Mouse (Mus musculus) limb, embryonic 14.5 days (tissue): ENCODE measurements around the gene Thy1. TPM values are rescaled to one million over a fixed set of nuclear protein-coding genes. Genes with fewer than 3 reads are reported as not detected.

ENCODE experiments used
- ATAC-seq: fragments of 200-750 bp; cut with Nextera tagmentation; 2 replicates; pipeline ENCODE4 v1.8.0; 2017; ENCODE audit warnings: low read depth, moderate number of reproducible peaks, moderate TSS enrichment; ENCODE audit not compliant: low FRiP score
- DNase-seq: peaks from one replicate; pipeline ENCODE4 v3.0.0-alpha.2; 2015; ENCODE audit warnings: low spot score
- H3K27ac ChIP-seq: fragments of 300-500 bp; sonication (generic); replicated peaks from 2 replicates; pipeline ENCODE4 v1.5.1; 2014; ENCODE audit warnings: low read depth, mild to moderate bottlenecking, low read length, moderate library complexity, mixed read lengths
- H3K27me3 ChIP-seq: fragments of 300-500 bp; sonication (generic); 2 replicates; pipeline ENCODE4 v1.6.1; 2014; ENCODE audit warnings: low read length, mixed read lengths; ENCODE audit not compliant: control insufficient read depth, insufficient read depth
- H3K36me3 ChIP-seq: fragments of 300-500 bp; sonication (generic); 2 replicates; pipeline ENCODE4 v1.6.1; 2014; ENCODE audit warnings: mild to moderate bottlenecking, low read length, moderate library complexity, mixed read lengths; ENCODE audit not compliant: control insufficient read depth, insufficient read depth
- H3K4me1 ChIP-seq: fragments of 300-500 bp; sonication (generic); 2 replicates; pipeline ENCODE4 v1.6.1; 2014; ENCODE audit warnings: antibody characterized with exemption, low read length, mixed read lengths; ENCODE audit not compliant: control insufficient read depth, insufficient read depth
- H3K4me2 ChIP-seq: fragments of 300-500 bp; sonication (generic); replicated peaks from 2 replicates; pipeline ENCODE4 v1.6.1; 2014; ENCODE audit warnings: low read depth, mild to moderate bottlenecking, low read length, moderate library complexity; ENCODE audit not compliant: severe bottlenecking
- H3K4me3 ChIP-seq: fragments of 300-500 bp; sonication (generic); replicated peaks from 2 replicates; pipeline ENCODE4 v1.5.1; 2014; ENCODE audit warnings: low read length
- H3K9ac ChIP-seq: fragments of 300-500 bp; sonication (generic); 2 replicates; pipeline ENCODE4 v1.6.1; 2014; ENCODE audit warnings: mild to moderate bottlenecking, low read depth, low read length, moderate library complexity; ENCODE audit not compliant: severe bottlenecking
- H3K9me3 ChIP-seq: fragments of 300-500 bp; sonication (generic); 2 replicates; pipeline ENCODE4 v1.6.1; 2016; ENCODE audit warnings: low read length; ENCODE audit not compliant: control insufficient read depth
- POLR2A ChIP-seq: fragments of 200-500 bp; IDR thresholded peaks from 2 replicates; pipeline ENCODE4 v1.8.0; 2012; ENCODE audit warnings: inconsistent platforms, mild to moderate bottlenecking, moderate library complexity, borderline replicate concordance; ENCODE audit not compliant: insufficient read depth, insufficient read length; ENCODE audit errors: extremely low read depth
- WGBS: fragments of 180-500 bp; shearing (Covaris S2); extraction: QIAGEN DNeasy Blood & Tissue Kit; methylation state at CpG from one replicate; pipeline ENCODE4 v1.1.7; 2014; 5-methylcytosine and 5-hydroxymethylcytosine counted together
- polyA plus RNA-seq, 2 experiments: library from polyadenylated mRNA; depleted of rRNA in 1 of 2; stranded (reverse) in 1 of 2; unstranded in 1 of 2; fragments of >200 nt; fragmentation: Nextera tagmentation in 1 of 2; extraction: Ambion mirVana in 1 of 2; gene quantifications; 2 replicates each; pipeline versions ENCODE4 v1.2.1 to v1.2.3; 2012 to 2014

Thy1 gene
- polyA plus RNA-seq, 2 experiments, result 17.2 to 49.8 TPM

DNA sequence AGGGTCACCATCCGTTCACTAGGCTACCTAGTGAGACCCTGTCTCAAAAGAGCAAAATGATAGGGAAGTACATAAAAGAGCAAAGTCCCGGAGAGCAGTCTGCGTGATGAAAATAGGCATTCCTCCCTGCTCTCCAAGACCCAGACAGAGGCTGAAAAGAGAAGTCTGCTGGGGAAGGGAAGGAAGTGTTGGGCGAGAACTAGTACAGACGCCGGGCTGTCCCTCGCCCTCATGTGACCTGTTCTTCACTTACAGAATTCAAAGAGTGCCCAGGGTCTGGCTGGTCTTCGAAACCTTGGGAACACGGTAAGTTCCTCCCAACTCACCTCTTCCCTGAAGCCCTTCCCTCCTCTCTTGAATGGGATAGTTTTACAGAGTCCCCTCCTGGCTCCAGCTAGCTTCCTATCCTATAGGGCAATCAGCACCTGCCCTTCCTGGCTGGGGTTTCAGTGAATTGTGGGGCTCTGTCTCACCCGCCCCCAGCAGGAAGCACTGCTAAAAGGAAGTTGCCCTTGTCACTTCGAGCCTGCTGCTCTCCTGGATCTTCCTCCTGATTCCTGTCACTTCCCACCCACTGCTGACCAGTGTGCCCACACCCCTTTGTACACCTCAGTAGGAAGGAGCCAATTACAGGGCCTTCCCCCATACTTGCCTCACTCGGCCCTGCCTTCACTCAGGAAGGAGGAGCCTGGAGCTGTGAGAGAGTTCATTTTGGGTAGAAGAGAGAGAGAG is 45.9 kb downstream of the Thy1 start:
- WGBS, result 60% methylated on average over 12 of the region's 12 CpGs
- Histone ChIP-seq H3K4me2 (no peak overlapping the region), H3K9me3 (no peaks in the 10 kb centered on the region), H3K27ac (no peak overlapping the region), H3K9ac (no peak overlapping the region), H3K27me3 (0 out of 2 replicates have a peak, but pooled peaks cover 3% of the 10 kb centered on the region), H3K36me3 (peaks cover 30% of the 10 kb centered on the region), H3K4me3 (no peak overlapping the region), H3K4me1 (peaks cover 27% of the 10 kb centered on the region)
- DNase-seq (no peak), ATAC-seq (no peak)
- TF ChIP-seq POLR2A, result no peak

DNA sequence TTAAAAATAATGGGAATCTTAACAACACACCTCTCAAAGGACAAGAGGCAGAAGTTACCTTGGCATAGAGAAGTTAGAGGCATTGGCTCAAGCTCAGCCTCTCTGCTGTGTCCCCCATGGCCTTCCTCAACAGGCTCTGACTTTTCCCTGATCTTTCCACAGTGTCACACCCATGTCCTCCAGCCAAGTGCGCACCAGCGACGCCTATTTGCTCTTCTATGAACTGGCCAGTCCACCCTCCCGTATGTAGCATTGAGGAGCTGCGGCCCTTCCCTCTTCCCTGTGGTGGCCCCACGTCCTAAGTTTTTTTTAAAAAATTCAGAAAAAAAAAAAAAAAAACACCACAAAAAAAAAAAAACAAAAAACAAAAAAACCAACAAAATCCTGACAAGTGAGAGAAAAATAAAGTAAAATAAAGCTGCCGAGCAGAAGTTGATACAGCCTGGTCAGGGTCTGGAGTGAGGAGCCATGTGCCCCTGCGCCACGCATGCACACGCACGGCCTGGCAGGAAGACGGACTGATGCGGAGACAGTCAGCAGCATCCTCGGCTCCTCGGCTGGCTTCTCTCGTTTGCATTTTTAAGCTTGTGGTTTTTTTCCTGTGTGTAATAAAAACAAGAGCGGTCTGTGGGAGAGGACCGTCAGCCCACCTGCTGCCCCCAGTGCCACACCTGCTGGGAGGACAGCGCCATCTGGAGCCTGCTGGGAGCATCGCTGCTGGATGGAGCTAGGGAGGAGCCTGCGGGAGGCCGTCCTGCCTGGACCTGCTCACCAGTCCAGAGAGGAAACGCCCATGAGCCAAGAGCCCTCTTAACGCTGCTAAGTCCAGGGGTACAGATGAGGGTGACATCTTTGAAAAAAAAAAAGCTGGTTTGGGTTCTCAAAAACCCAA is 50.7 kb downstream of the Thy1 start:
- Histone ChIP-seq H3K9ac (no peak overlapping the region), H3K27me3 (no peaks in the 10 kb centered on the region), H3K9me3 (no peaks in the 10 kb centered on the region), H3K4me3 (no peak overlapping the region), H3K4me2 (no peak overlapping the region), H3K36me3 (peaks cover 37% of the 10 kb centered on the region), H3K4me1 (no peaks in the 10 kb centered on the region; the same call in 1 of the 2 replicates), H3K27ac (no peak overlapping the region)
- WGBS, result 39% methylated on average over 24 of the region's 24 CpGs
- TF ChIP-seq POLR2A, result no peak
- ATAC-seq, result peak; percentile 62; the same call in 1 of the 2 replicates
- DNase-seq, result peak; percentile 54

DNA sequence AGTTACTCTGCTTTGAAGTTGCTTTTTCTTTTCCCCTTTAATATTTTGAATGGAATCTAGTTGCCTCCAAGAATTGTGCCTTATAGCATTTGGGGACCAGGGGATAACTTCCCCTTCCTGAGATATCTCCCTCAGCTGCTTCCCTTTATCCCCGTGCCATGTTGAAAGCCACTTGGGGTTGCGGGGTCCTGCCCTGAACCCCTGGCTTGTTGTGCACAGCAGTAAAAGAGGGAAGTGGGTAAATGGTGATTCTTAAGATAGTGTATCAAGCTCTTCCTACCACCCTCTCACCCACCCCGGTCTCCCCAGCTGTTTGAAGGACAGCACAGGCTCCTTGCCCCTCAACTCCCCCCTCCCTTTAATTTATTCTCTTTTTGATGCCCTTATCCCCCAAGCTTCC is 51.6 kb downstream of the Thy1 start:
- DNase-seq (no peak), ATAC-seq (no peak)
- WGBS, result 80% methylated on average over 3 of the region's 3 CpGs
- Histone ChIP-seq H3K4me2 (no peak overlapping the region), H3K27ac (no peak overlapping the region), H3K36me3 (peaks cover 37% of the 10 kb centered on the region), H3K9ac (no peak overlapping the region), H3K4me3 (no peak overlapping the region), H3K9me3 (no peaks in the 10 kb centered on the region), H3K27me3 (no peaks in the 10 kb centered on the region), H3K4me1 (no peaks in the 10 kb centered on the region; the same call in 1 of the 2 replicates)
- TF ChIP-seq POLR2A, result no peak

DNA sequence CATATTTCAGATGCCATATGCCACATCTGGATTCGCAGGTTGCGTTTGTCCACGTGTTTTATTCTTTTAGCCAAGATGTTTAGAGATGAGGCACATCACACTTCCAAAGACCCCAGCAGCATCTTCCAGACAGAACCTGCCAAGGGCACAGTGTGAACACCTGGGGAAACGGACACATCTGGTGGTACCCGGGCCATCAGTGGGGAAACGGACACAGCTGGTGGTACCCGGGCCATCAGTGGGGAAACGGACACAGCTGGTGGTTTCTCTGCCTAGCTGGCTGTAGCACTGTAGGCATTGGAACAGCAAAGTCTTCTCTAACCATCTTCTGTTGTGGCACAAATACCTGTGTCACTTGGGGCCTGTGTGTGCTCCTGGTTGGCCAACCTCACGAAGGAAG is 52.6 kb downstream of the Thy1 start:
- H3K27me3 ChIP-seq, result no peaks in the 10 kb centered on the region
- DNase-seq (no peak), ATAC-seq (no peak)
- H3K4me2 ChIP-seq, result no peak overlapping the region
- H3K9ac ChIP-seq, result no peak overlapping the region
- peaks cover 30% of the 10 kb centered on the region for H3K36me3 ChIP-seq
- WGBS, result 85% methylated on average over 9 of the region's 9 CpGs
- H3K4me3 ChIP-seq, result no peak overlapping the region
- no peaks in the 10 kb centered on the region for H3K9me3 ChIP-seq
- TF ChIP-seq POLR2A, result no peak
- H3K27ac ChIP-seq, result no peak overlapping the region
- H3K4me1 ChIP-seq, result no peaks in the 10 kb centered on the region; the same call in 1 of the 2 replicates

DNA sequence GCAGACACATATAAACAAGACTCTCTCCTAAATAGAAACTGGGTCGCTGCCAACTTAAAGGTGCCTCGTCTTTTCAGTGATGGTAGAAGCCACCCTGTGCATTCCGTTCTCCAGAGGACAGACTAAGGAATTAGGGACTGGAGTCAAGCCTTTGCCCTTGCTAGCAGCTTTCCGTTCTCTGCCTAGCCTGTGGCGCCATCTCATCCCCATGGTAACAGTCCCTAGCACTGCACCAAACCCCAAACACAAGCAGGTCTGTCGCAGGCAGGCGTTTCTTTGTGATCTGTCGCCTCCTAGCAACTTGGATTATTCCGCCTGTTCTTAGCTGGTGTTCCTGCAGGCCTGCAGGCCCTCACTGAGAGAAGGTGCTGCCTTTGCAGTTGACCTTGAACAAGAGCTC is 53.4 kb downstream of the Thy1 start:
- DNase-seq (no peak), ATAC-seq (no peak)
- TF ChIP-seq POLR2A, result no peak
- no peak overlapping the region for H3K27ac ChIP-seq
- no peak overlapping the region for H3K4me2 ChIP-seq
- no peaks in the 10 kb centered on the region for H3K9me3 ChIP-seq
- H3K4me1 ChIP-seq, result no peaks in the 10 kb centered on the region; the same call in 1 of the 2 replicates
- H3K36me3 ChIP-seq, result peaks cover 25% of the 10 kb centered on the region
- no peak overlapping the region for H3K9ac ChIP-seq
- 32% methylated on average over 9 of the region's 9 CpGs for WGBS
- no peak overlapping the region for H3K4me3 ChIP-seq
- H3K27me3 ChIP-seq, result no peaks in the 10 kb centered on the region

Other genes starting within 250 kb of the Thy1 start
- gene Usp2, start 23.6 kb downstream of the Thy1 start, polyA plus RNA-seq (2012; rRNA removed), result 4.9 and 6.6 TPM in 2 replicates
- 22.5 and 24.4 TPM in 2 replicates for gene Usp2, start 23.6 kb downstream of the Thy1 start, polyA plus RNA-seq (2014; fragmentation: Nextera tagmentation; extraction: Ambion mirVana)
- gene Mfrp, start 58.3 kb downstream of the Thy1 start, polyA plus RNA-seq (2012; rRNA removed), result 0.08 and 0.29 TPM in 2 replicates
- gene Mfrp, start 58.3 kb downstream of the Thy1 start, polyA plus RNA-seq (2014; fragmentation: Nextera tagmentation; extraction: Ambion mirVana), result 0.18 and 0.37 TPM in 2 replicates
- gene C1qtnf5, start 63.9 kb downstream of the Thy1 start, polyA plus RNA-seq (2012; rRNA removed), result 10.0 and 12.7 TPM in 2 replicates
- 6.9 and 7.5 TPM in 2 replicates for gene C1qtnf5, start 63.9 kb downstream of the Thy1 start, polyA plus RNA-seq (2014; fragmentation: Nextera tagmentation; extraction: Ambion mirVana)
- gene Gm49380, start 70.1 kb downstream of the Thy1 start, polyA plus RNA-seq (2012; rRNA removed), result 0.41 and 0.49 TPM in 2 replicates
- gene Gm49380, start 70.1 kb downstream of the Thy1 start, polyA plus RNA-seq (2014; fragmentation: Nextera tagmentation; extraction: Ambion mirVana), result 0.23 and 0.65 TPM in 2 replicates
- 56.1 and 80.2 TPM in 2 replicates for gene Rnf26, start 70.1 kb downstream of the Thy1 start, polyA plus RNA-seq (2012; rRNA removed)
- 74.0 and 81.0 TPM in 2 replicates for gene Rnf26, start 70.1 kb downstream of the Thy1 start, polyA plus RNA-seq (2014; fragmentation: Nextera tagmentation; extraction: Ambion mirVana)
- 82.8 and 101 TPM in 2 replicates for gene Mcam, start 91.1 kb downstream of the Thy1 start, polyA plus RNA-seq (2012; rRNA removed)
- gene Mcam, start 91.1 kb downstream of the Thy1 start, polyA plus RNA-seq (2014; fragmentation: Nextera tagmentation; extraction: Ambion mirVana), result 44.2 and 46.3 TPM in 2 replicates
- 18.3 and 21.0 TPM in 2 replicates for gene Cbl, start 190.7 kb downstream of the Thy1 start, polyA plus RNA-seq (2012; rRNA removed)
- 15.6 and 16.8 TPM in 2 replicates for gene Cbl, start 190.7 kb downstream of the Thy1 start, polyA plus RNA-seq (2014; fragmentation: Nextera tagmentation; extraction: Ambion mirVana)
- gene Ccdc153, start 197.3 kb downstream of the Thy1 start, polyA plus RNA-seq (2012; rRNA removed), result not detected in 2 replicates
- not detected in 2 replicates for gene Ccdc153, start 197.3 kb downstream of the Thy1 start, polyA plus RNA-seq (2014; fragmentation: Nextera tagmentation; extraction: Ambion mirVana)
- gene Pdzd3, start 208.1 kb downstream of the Thy1 start, polyA plus RNA-seq (2012; rRNA removed), result 0.13 and 0.15 TPM in 2 replicates
- gene Pdzd3, start 208.1 kb downstream of the Thy1 start, polyA plus RNA-seq (2014; fragmentation: Nextera tagmentation; extraction: Ambion mirVana), result not detected in 2 replicates
- gene Nlrx1, start 225.2 kb downstream of the Thy1 start, polyA plus RNA-seq (2012; rRNA removed), result 8.6 and 10.5 TPM in 2 replicates
- gene Nlrx1, start 225.2 kb downstream of the Thy1 start, polyA plus RNA-seq (2014; fragmentation: Nextera tagmentation; extraction: Ambion mirVana), result 12.6 and 13.5 TPM in 2 replicates
- gene Abcg4, start 245.2 kb downstream of the Thy1 start, polyA plus RNA-seq (2012; rRNA removed), result 20.8 and 35.7 TPM in 2 replicates
- gene Abcg4, start 245.2 kb downstream of the Thy1 start, polyA plus RNA-seq (2014; fragmentation: Nextera tagmentation; extraction: Ambion mirVana), result 4.8 and 5.0 TPM in 2 replicates